Mouse (Mus musculus): Measurements from ENCODE around the gene Krtap9-3. TPM values are rescaled to one million over a fixed set of nuclear protein-coding genes. Genes with fewer than 3 reads are reported as not detected.
"Not testable (repeated sequence)": the region's sequence is repeated elsewhere in the genome, so short reads cannot be mapped to it uniquely, and the experiment has no call there.

The Krtap9-3 gene
- polyA plus RNA-seq, 1 experiment from 2014 or later: not detected

DNA sequence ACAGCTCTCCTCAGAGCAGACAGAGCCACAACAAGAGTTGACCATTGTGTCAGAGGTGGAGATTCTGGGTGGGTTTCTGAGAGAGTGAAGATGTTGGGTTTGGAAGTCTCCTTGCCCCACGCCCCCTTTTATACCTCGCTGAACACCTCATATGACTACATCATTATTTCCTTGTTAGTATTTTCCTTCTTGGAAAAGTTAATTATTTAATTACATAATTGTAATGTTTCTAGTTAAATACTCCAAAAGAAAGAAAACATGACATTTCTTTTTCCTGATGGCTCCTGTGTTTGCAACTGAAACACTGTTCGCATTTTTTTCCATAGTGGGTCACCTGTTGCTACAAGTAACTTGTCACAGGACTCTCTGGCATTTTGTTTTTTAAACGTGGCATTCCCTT lies 30.2 kb upstream of the Krtap9-3 start, which contains the start of gene Krtap4-1:
Krtap4-1 (minus strand) TSS at position 101 of the 400 bp plus-strand sequence.
- no peak within 1 kb of the TSS for H3K4me2 ChIP-seq (ENCODE audit: low read length)
- 85% methylated on average over 4 of the region's 4 CpGs for WGBS
- ATAC-seq (ENCODE audit: low FRiP score, low TSS enrichment) (no peak), DNase-seq (no peak)
- H3K9ac ChIP-seq (replicated peaks; ENCODE audit: low read length): no peak within 1 kb of the TSS
- H3K27ac ChIP-seq (replicated peaks; ENCODE audit: low read depth, low read length): no peak within 1 kb of the TSS
- no peak within 1 kb of the TSS for H3K4me3 ChIP-seq (replicated peaks; ENCODE audit: low read depth, low read length)
- H3K36me3 ChIP-seq (ENCODE audit: control insufficient read depth, insufficient read depth, low read length): no peaks in the 10 kb centered on the region
- no peaks in the 10 kb centered on the region for H3K4me1 ChIP-seq (ENCODE audit: control insufficient read depth, insufficient read depth, low read length)
- no peaks in the 10 kb centered on the region for H3K9me3 ChIP-seq (ENCODE audit: control insufficient read depth, low read length)
- H3K27me3 ChIP-seq (ENCODE audit: control insufficient read depth, insufficient read depth, low read length): no peaks in the 10 kb centered on the region

DNA sequence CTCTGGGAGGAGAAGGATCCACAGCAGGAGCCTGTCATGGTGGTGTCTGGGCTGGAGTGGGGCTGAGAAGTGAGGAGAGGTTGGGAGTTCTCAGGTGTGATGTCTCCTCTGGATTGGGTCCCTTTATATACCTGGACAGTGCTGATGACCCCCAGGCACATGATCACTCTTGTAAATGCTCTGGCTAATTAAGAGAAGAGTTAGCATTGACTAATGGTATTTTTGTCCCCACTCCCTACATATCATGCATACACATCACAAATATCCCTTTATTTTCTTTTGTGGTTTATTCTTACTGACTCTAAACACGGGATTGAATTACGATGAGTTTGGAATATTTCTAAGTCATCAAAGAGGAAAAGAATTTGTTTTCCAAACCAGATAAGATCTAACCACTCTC lies 22.4 kb upstream of the Krtap9-3 start, which contains the start of gene Gm11562:
Gm11562 (minus strand) TSS at position 101 of the 400 bp plus-strand sequence.
- H3K4me3 ChIP-seq (replicated peaks; ENCODE audit: low read depth, low read length): no peak within 1 kb of the TSS
- H3K27ac ChIP-seq (replicated peaks; ENCODE audit: low read depth, low read length): no peak within 1 kb of the TSS
- DNase-seq: no peak
- no peaks in the 10 kb centered on the region for H3K36me3 ChIP-seq (ENCODE audit: control insufficient read depth, insufficient read depth, low read length)
- no peaks in the 10 kb centered on the region for H3K9me3 ChIP-seq (ENCODE audit: control insufficient read depth, low read length)
- no peak for ATAC-seq (ENCODE audit: low FRiP score, low TSS enrichment)
- no peaks in the 10 kb centered on the region for H3K27me3 ChIP-seq (ENCODE audit: control insufficient read depth, insufficient read depth, low read length)
- WGBS: 90% methylated on average over 2 of the region's 2 CpGs
- H3K9ac ChIP-seq (replicated peaks; ENCODE audit: low read length): no peak within 1 kb of the TSS
- no peak within 1 kb of the TSS for H3K4me2 ChIP-seq (ENCODE audit: low read length)
- no peaks in the 10 kb centered on the region for H3K4me1 ChIP-seq (ENCODE audit: control insufficient read depth, insufficient read depth, low read length)

DNA sequence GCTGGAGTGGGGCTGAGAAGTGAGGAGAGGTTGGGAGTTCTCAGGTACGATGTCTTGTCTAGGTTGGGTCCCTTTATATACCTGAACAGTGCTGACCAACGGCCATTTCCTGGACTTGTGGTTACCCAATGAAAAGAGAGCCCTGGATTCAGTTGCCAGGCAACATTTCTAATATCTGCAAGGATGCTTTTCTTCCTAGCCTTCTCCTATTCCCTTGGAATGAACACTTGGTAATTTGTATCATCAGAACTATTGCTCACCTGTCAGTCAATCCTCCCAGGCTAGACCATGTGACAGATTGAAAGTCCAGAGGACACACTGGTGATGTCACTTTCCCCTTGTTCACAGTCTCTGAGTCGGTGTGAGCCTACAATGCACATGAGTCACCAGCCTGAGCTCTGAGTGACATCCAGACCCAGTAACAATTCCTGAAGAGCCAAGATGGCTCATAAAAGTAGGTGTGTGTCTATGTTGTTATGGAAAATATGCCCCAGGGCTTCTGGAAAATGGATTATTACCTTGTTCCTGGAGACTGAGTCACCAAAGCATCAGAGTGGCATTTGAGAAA lies 17.0 kb upstream of the Krtap9-3 start, which contains the start of gene Krtap2-4:
Krtap2-4 (minus strand) TSS at position 51 of the 568 bp plus-strand sequence.
- Histone ChIP-seq H3K9me3 (ENCODE audit: control insufficient read depth, low read length) (no peaks in the 10 kb centered on the region), H3K9ac (replicated peaks; ENCODE audit: low read length) (no peak within 1 kb of the TSS), H3K27me3 (ENCODE audit: control insufficient read depth, insufficient read depth, low read length) (no peaks in the 10 kb centered on the region), H3K4me2 (ENCODE audit: low read length) (no peak within 1 kb of the TSS), H3K27ac (replicated peaks; ENCODE audit: low read depth, low read length) (no peak within 1 kb of the TSS), H3K4me1 (ENCODE audit: control insufficient read depth, insufficient read depth, low read length) (no peaks in the 10 kb centered on the region), H3K36me3 (ENCODE audit: control insufficient read depth, insufficient read depth, low read length) (no peaks in the 10 kb centered on the region), H3K4me3 (replicated peaks; ENCODE audit: low read depth, low read length) (no peak within 1 kb of the TSS)
- ATAC-seq (ENCODE audit: low FRiP score, low TSS enrichment): no peak
- 64% methylated on average over 3 of the region's 3 CpGs for WGBS
- DNase-seq: no peak

DNA sequence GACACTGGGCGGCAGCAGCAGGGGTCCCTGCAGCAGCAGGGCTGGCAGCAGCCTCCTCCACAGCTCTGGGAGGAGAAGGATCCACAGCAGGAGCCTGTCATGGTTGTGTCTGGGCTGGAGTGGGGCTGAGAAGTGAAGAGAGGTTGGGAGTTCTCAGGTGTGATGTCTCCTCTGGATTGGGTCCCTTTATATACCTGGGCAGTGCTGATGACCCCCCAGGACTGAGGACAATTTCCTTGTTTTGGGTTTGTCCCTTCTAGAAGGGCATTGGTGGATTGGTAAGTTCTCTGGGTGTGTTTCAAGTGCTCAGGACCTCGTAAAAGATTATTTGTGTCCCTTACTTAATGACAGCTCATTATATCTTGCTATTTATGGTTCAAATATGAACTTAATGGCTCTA lies 12.2 kb upstream of the Krtap9-3 start, which contains the start of gene Gm11937:
Gm11937 (minus strand) TSS at position 101 of the 400 bp plus-strand sequence.
- not testable (repeated sequence) for H3K4me1 ChIP-seq (ENCODE audit: control insufficient read depth, insufficient read depth, low read length); ATAC-seq (ENCODE audit: low FRiP score, low TSS enrichment); H3K4me2 ChIP-seq (ENCODE audit: low read length); H3K27me3 ChIP-seq (ENCODE audit: control insufficient read depth, insufficient read depth, low read length); H3K27ac ChIP-seq (replicated peaks; ENCODE audit: low read depth, low read length); H3K9ac ChIP-seq (replicated peaks; ENCODE audit: low read length); H3K36me3 ChIP-seq (ENCODE audit: control insufficient read depth, insufficient read depth, low read length); DNase-seq; H3K4me3 ChIP-seq (replicated peaks; ENCODE audit: low read depth, low read length); H3K9me3 ChIP-seq (ENCODE audit: control insufficient read depth, low read length)
- WGBS: 95% methylated on average over 1 of the region's 2 CpGs

DNA sequence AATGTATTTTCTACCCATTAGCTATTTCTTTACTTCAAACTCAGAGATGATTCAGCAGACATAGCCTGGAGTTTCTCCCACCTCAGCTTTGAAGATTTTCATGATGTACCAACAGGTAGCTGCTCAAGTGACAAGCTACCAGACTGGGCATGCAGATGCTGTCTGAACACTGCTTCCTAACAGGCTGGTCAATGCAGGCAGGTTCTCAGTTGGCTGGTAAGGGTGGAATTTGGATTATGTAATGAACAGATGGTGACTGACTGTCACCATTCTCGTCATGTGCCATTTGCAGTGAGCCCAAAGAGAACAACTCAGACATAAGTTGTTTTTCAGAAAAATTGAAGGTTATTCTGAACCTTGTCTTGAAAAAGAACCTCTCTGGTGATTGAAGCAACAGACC lies 11.2 kb upstream of the Krtap9-3 start:
- no peak overlapping the region for H3K9ac ChIP-seq (replicated peaks; ENCODE audit: low read length)
- no peak for DNase-seq
- H3K27ac ChIP-seq (replicated peaks; ENCODE audit: low read depth, low read length): no peak overlapping the region
- H3K4me2 ChIP-seq (ENCODE audit: low read length): no peak overlapping the region
- no peak overlapping the region for H3K4me3 ChIP-seq (replicated peaks; ENCODE audit: low read depth, low read length)
- no peaks in the 10 kb centered on the region for H3K9me3 ChIP-seq (ENCODE audit: control insufficient read depth, low read length)
- no peaks in the 10 kb centered on the region for H3K27me3 ChIP-seq (ENCODE audit: control insufficient read depth, insufficient read depth, low read length)
- H3K36me3 ChIP-seq (ENCODE audit: control insufficient read depth, insufficient read depth, low read length): no peaks in the 10 kb centered on the region
- no peaks in the 10 kb centered on the region for H3K4me1 ChIP-seq (ENCODE audit: control insufficient read depth, insufficient read depth, low read length)
- ATAC-seq (ENCODE audit: low FRiP score, low TSS enrichment): no peak
- WGBS: 62% methylated on average over 1 of the region's 1 CpGs

DNA sequence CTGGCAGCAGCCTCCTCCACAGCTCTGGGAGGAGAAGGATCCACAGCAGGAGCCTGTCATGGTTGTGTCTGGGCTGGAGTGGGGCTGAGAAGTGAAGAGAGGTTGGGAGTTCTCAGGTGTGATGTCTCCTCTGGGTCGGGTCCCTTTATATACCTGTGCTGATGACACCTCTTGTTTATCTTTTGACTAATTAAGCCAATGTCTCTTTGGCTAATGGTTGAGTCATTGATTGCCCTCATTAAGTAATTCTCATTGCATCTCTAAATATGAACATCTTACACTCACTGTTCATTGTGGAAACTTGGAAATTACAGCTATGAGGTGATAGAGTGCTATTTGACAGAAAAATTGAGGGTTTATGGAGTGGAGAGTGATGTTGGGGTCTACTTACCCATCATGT lies 5.3 kb upstream of the Krtap9-3 start, which contains the start of gene Gm11938:
Gm11938 (minus strand) TSS at position 101 of the 400 bp plus-strand sequence.
- not testable (repeated sequence) for ATAC-seq (ENCODE audit: low FRiP score, low TSS enrichment); H3K27ac ChIP-seq (replicated peaks; ENCODE audit: low read depth, low read length)
- WGBS: 69% methylated on average over 1 of the region's 1 CpGs

DNA sequence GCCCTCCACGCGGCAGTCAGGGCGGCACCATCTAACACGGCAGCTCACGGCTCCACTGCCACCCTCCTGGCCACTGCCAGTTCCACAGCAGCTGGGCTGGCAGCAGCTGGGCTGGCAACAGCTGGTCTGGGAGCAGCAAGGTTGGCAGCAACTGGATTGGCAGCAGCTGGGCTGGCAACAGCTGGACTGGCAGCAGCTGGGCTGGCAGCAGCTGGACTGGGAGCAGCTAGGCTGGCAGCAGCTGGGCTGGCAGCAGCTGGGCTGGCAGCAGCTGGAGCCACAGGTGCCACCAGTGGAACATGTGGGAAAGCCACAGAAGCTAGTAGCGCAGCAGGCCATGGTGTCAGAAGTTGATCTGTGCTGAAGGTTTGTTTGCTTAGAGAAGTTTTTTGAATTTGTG lies 6.9 kb downstream of the Krtap9-3 start, which contains the start of gene Krtap1-3:
Krtap1-3 (minus strand) TSS at position 359 of the 400 bp plus-strand sequence.
- Histone ChIP-seq H3K27me3 (ENCODE audit: control insufficient read depth, insufficient read depth, low read length) (no peaks in the 10 kb centered on the region), H3K27ac (replicated peaks; ENCODE audit: low read depth, low read length) (no peak within 1 kb of the TSS), H3K9me3 (ENCODE audit: control insufficient read depth, low read length) (no peaks in the 10 kb centered on the region), H3K36me3 (ENCODE audit: control insufficient read depth, insufficient read depth, low read length) (no peaks in the 10 kb centered on the region), H3K4me2 (ENCODE audit: low read length) (no peak within 1 kb of the TSS), H3K9ac (replicated peaks; ENCODE audit: low read length) (no peak within 1 kb of the TSS), H3K4me3 (replicated peaks; ENCODE audit: low read depth, low read length) (no peak within 1 kb of the TSS), H3K4me1 (ENCODE audit: control insufficient read depth, insufficient read depth, low read length) (no peaks in the 10 kb centered on the region)
- no peak for ATAC-seq (ENCODE audit: low FRiP score, low TSS enrichment)
- no peak for DNase-seq
- 89% methylated on average over 6 of the region's 6 CpGs for WGBS

More for the DNA sequence above, 5.3 kb upstream of the Krtap9-3 start, which contains the start of gene Gm11938:
- not testable (repeated sequence) for H3K4me2 ChIP-seq (ENCODE audit: low read length); H3K4me3 ChIP-seq (replicated peaks; ENCODE audit: low read depth, low read length); DNase-seq; H3K9ac ChIP-seq (replicated peaks; ENCODE audit: low read length); H3K27me3 ChIP-seq (ENCODE audit: control insufficient read depth, insufficient read depth, low read length); H3K36me3 ChIP-seq (ENCODE audit: control insufficient read depth, insufficient read depth, low read length); H3K4me1 ChIP-seq (ENCODE audit: control insufficient read depth, insufficient read depth, low read length); H3K9me3 ChIP-seq (ENCODE audit: control insufficient read depth, low read length)

DNA sequence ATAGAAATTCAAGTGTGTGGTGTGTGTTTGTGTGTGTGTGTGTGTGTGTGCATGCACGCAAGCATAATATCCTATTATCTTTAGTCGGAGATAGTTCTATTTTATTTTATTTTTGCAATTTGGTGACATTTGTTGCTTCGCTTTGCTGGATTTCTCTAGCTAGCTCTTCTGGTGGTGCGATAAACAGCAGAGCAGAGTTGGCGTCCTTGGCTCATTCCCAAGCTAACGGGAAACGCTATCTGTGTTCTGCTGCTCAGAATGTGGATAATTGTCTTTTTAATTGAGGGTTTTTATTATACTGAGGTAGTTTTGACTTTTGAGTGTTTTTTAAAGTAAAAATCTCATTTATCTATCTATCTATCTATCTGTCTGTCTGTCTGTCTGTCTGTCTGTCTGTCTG lies 12.8 kb downstream of the Krtap9-3 start:
- WGBS: 95% methylated on average over 7 of the region's 7 CpGs
- no peak for ATAC-seq (ENCODE audit: low FRiP score, low TSS enrichment)
- peak; percentile 3 for DNase-seq
- Histone ChIP-seq H3K4me2 (ENCODE audit: low read length) (no peak overlapping the region), H3K9me3 (ENCODE audit: control insufficient read depth, low read length) (no peaks in the 10 kb centered on the region), H3K27me3 (ENCODE audit: control insufficient read depth, insufficient read depth, low read length) (no peaks in the 10 kb centered on the region), H3K4me3 (replicated peaks; ENCODE audit: low read depth, low read length) (no peak overlapping the region), H3K4me1 (ENCODE audit: control insufficient read depth, insufficient read depth, low read length) (no peaks in the 10 kb centered on the region), H3K36me3 (ENCODE audit: control insufficient read depth, insufficient read depth, low read length) (no peaks in the 10 kb centered on the region), H3K27ac (replicated peaks; ENCODE audit: low read depth, low read length) (no peak overlapping the region), H3K9ac (replicated peaks; ENCODE audit: low read length) (no peak overlapping the region)

DNA sequence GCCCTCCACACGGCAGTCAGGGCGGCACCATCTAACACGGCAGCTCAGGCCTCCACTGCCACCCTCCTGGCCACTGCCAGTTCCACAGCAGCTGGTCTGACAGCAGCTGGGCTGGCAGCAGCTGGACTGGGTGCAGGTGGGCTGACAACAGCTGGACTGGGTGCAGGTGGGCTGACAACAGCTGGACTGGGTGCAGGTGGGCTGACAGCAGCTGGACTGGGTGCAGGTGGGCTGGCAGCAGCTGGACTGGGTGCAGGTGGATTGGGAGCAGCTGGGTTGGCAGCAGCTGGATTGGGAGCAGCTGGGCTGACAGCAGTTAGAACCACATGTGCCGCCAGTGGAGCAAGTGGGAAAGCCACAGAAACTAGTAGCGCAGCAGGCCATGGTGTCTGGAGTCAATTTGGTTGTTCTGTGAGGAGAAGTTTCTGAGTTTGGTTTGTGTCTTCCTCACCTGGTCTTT lies 14.6 kb downstream of the Krtap9-3 start, which contains the start of gene Krtap1-4:
Krtap1-4 (minus strand) TSS at position 410 of the 460 bp plus-strand sequence.
- H3K9me3 ChIP-seq (ENCODE audit: control insufficient read depth, low read length): no peaks in the 10 kb centered on the region
- no peak within 1 kb of the TSS for H3K4me2 ChIP-seq (ENCODE audit: low read length)
- no peak within 1 kb of the TSS for H3K27ac ChIP-seq (replicated peaks; ENCODE audit: low read depth, low read length)
- no peaks in the 10 kb centered on the region for H3K4me1 ChIP-seq (ENCODE audit: control insufficient read depth, insufficient read depth, low read length)
- no peak within 1 kb of the TSS for H3K4me3 ChIP-seq (replicated peaks; ENCODE audit: low read depth, low read length)
- H3K9ac ChIP-seq (replicated peaks; ENCODE audit: low read length): no peak within 1 kb of the TSS
- H3K27me3 ChIP-seq (ENCODE audit: control insufficient read depth, insufficient read depth, low read length): no peaks in the 10 kb centered on the region
- ATAC-seq (ENCODE audit: low FRiP score, low TSS enrichment) (no peak), DNase-seq (no peak)
- no peaks in the 10 kb centered on the region for H3K36me3 ChIP-seq (ENCODE audit: control insufficient read depth, insufficient read depth, low read length)
- WGBS: 79% methylated on average over 5 of the region's 5 CpGs
